Mouse (Mus musculus) intestine, embryonic 14.5 days (tissue): ENCODE measurements around the gene Spry2. TPM values are rescaled to one million over a fixed set of nuclear protein-coding genes. Genes with fewer than 3 reads are reported as not detected.

Source experiments
- ATAC-seq: fragments of 200-750 bp; cut with Nextera tagmentation; replicated peaks from 2 replicates; pipeline ENCODE4 v1.8.0; 2017; ENCODE audit warnings: low read depth, moderate number of reproducible peaks, moderate TSS enrichment, moderate library complexity; ENCODE audit not compliant: low FRiP score, low TSS enrichment
- DNase-seq: peaks from one replicate; pipeline ENCODE4 v3.0.0-alpha.2; 2018; ENCODE audit warnings: low spot score
- H3K27ac ChIP-seq: fragments of 300-500 bp; sonication (generic); 2 replicates; pipeline ENCODE4 v1.5.1; 2014; ENCODE audit warnings: low read depth, mild to moderate bottlenecking, control low read depth
- H3K27me3 ChIP-seq: fragments of 300-500 bp; sonication (generic); replicated peaks from 2 replicates; pipeline ENCODE4 v1.6.1; 2014; ENCODE audit warnings: low read length, control low read depth; ENCODE audit not compliant: control insufficient read depth, insufficient read depth
- H3K36me3 ChIP-seq: fragments of 300-500 bp; sonication (generic); 2 replicates; pipeline ENCODE4 v1.6.1; 2014; ENCODE audit warnings: low read length, control low read depth; ENCODE audit not compliant: control insufficient read depth, insufficient read depth
- H3K4me1 ChIP-seq: fragments of 300-500 bp; sonication (generic); replicated peaks from 2 replicates; pipeline ENCODE4 v1.6.1; 2014; ENCODE audit warnings: low read length, control low read depth, mixed read lengths; ENCODE audit not compliant: control insufficient read depth, insufficient read depth
- H3K4me2 ChIP-seq: fragments of 300-500 bp; sonication (generic); 2 replicates; pipeline ENCODE4 v1.6.1; 2014; ENCODE audit warnings: low read length
- H3K4me3 ChIP-seq: fragments of 300-500 bp; sonication (generic); 2 replicates; pipeline ENCODE4 v1.5.1; 2014; ENCODE audit warnings: low read depth, low read length, control low read depth, mixed read lengths
- H3K9ac ChIP-seq: fragments of 300-500 bp; sonication (generic); 2 replicates; pipeline ENCODE4 v1.6.1; 2014; ENCODE audit warnings: mild to moderate bottlenecking, low read length
- H3K9me3 ChIP-seq: fragments of 300-500 bp; sonication (generic); 2 replicates; pipeline ENCODE4 v1.6.1; 2016; ENCODE audit warnings: low read length, control low read depth; ENCODE audit not compliant: control insufficient read depth
- WGBS: fragments of 180-500 bp; shearing (Covaris S2); extraction: QIAGEN DNeasy Blood & Tissue Kit; methylation state at CpG from one replicate; pipeline ENCODE4 v1.1.7; 2014; 5-methylcytosine and 5-hydroxymethylcytosine counted together
- polyA plus RNA-seq: library from polyadenylated mRNA; unstranded; fragments of >200 nt; fragmentation: Nextera tagmentation; extraction: Ambion mirVana; gene quantifications from 2 replicates; pipeline ENCODE4 v1.2.1, GENCODE M21; 2014

The Spry2 gene
- polyA plus RNA-seq, 1 experiment from 2014 or later: 50.0 TPM

- 25% methylated on average over 23 of the region's 23 CpGs for WGBS
- Histone ChIP-seq H3K36me3 (no peaks in the 10 kb centered on the region), H3K27ac (no peak overlapping the region), H3K4me3 (no peak overlapping the region), H3K4me2 (peak overlapping the region; percentile 23), H3K4me1 (peaks cover 14% of the 10 kb centered on the region), H3K9ac (no peak overlapping the region), H3K27me3 (no peaks in the 10 kb centered on the region), H3K9me3 (no peaks in the 10 kb centered on the region)
- ATAC-seq: no peak
- peak; percentile 66 for DNase-seq
These were observed 24.0 kb upstream of the Spry2 start for GRCm38 (mm10) chr14:105920395-105921216.

GRCm38 (mm10) chr14:105907216-105907615 lies 10.6 kb upstream of the Spry2 start:
- WGBS: 67% methylated on average over 6 of the region's 6 CpGs
- Histone ChIP-seq H3K27me3 (no peaks in the 10 kb centered on the region), H3K9ac (no peak overlapping the region), H3K27ac (no peak overlapping the region), H3K9me3 (no peaks in the 10 kb centered on the region), H3K4me2 (no peak overlapping the region), H3K4me1 (no peaks in the 10 kb centered on the region), H3K36me3 (no peaks in the 10 kb centered on the region), H3K4me3 (no peak overlapping the region)
- DNase-seq (no peak), ATAC-seq (no peak)

- DNase-seq (no peak), ATAC-seq (no peak)
- Histone ChIP-seq H3K36me3 (no peaks in the 10 kb centered on the region), H3K4me3 (no peak overlapping the region), H3K27ac (no peak overlapping the region), H3K4me1 (no peaks in the 10 kb centered on the region), H3K9ac (no peak overlapping the region), H3K4me2 (no peak overlapping the region), H3K9me3 (no peaks in the 10 kb centered on the region), H3K27me3 (no peaks in the 10 kb centered on the region)
- WGBS: 88% methylated on average over 5 of the region's 5 CpGs
These were observed 9.3 kb upstream of the Spry2 start for GRCm38 (mm10) chr14:105905935-105906334.

GRCm38 (mm10) chr14:105905509-105905908 lies 8.9 kb upstream of the Spry2 start:
- no peak for DNase-seq
- Histone ChIP-seq H3K9me3 (no peaks in the 10 kb centered on the region), H3K9ac (no peak overlapping the region), H3K27ac (no peak overlapping the region), H3K27me3 (no peaks in the 10 kb centered on the region), H3K4me3 (no peak overlapping the region), H3K4me1 (no peaks in the 10 kb centered on the region), H3K4me2 (no peak overlapping the region), H3K36me3 (no peaks in the 10 kb centered on the region)
- ATAC-seq: no peak
- WGBS: 93% methylated on average over 4 of the region's 4 CpGs

GRCm38 (mm10) chr14:105902807-105903206 lies 6.2 kb upstream of the Spry2 start:
- no peaks in the 10 kb centered on the region for H3K36me3 ChIP-seq
- H3K4me2 ChIP-seq: no peak overlapping the region
- H3K9ac ChIP-seq: no peak overlapping the region
- DNase-seq (no peak), ATAC-seq (no peak)
- WGBS: 86% methylated on average over 7 of the region's 7 CpGs
- H3K27me3 ChIP-seq: no peaks in the 10 kb centered on the region
- no peak overlapping the region for H3K4me3 ChIP-seq
- H3K4me1 ChIP-seq: no peaks in the 10 kb centered on the region
- H3K27ac ChIP-seq: no peak overlapping the region
- H3K9me3 ChIP-seq: no peaks in the 10 kb centered on the region

GRCm38 (mm10) chr14:105900841-105901240 lies 4.2 kb upstream of the Spry2 start:
- Histone ChIP-seq H3K27me3 (no peaks in the 10 kb centered on the region), H3K27ac (no peak overlapping the region), H3K4me1 (no peaks in the 10 kb centered on the region), H3K4me2 (no peak overlapping the region), H3K9me3 (no peaks in the 10 kb centered on the region), H3K36me3 (no peaks in the 10 kb centered on the region), H3K9ac (no peak overlapping the region), H3K4me3 (no peak overlapping the region)
- no peak for DNase-seq
- WGBS: 80% methylated on average over 3 of the region's 3 CpGs
- no peak for ATAC-seq

- ATAC-seq: no peak
- H3K27ac ChIP-seq: peak overlapping the region; percentile 99; the same call in 1 of the 2 replicates
These were observed 2.5 kb upstream of the Spry2 start for GRCm38 (mm10) chr14:105899116-105899515.

GRCm38 (mm10) chr14:105898266-105899111 lies 1.9 kb upstream of the Spry2 start:
- Histone ChIP-seq H3K27ac (peak overlapping the region; percentile 99), H3K4me2 (peak overlapping the region; percentile 98), H3K27me3 (no peaks in the 10 kb centered on the region), H3K36me3 (no peaks in the 10 kb centered on the region), H3K4me3 (peak overlapping the region; percentile 97), H3K9me3 (no peaks in the 10 kb centered on the region), H3K4me1 (0 out of 2 replicates have a peak, but pooled peaks cover 4% of the 10 kb centered on the region), H3K9ac (peak overlapping the region; percentile 79)
- DNase-seq (peak; percentile 95), ATAC-seq (peak; percentile 25)
- WGBS: under 1% methylated on average over 58 of the region's 58 CpGs

More at GRCm38 (mm10) chr14:105899116-105899515, 2.5 kb upstream of the Spry2 start:
- peak overlapping the region; percentile 98 for H3K4me2 ChIP-seq
- H3K36me3 ChIP-seq: no peaks in the 10 kb centered on the region
- H3K4me1 ChIP-seq: no peaks in the 10 kb centered on the region
- peak overlapping the region; percentile 79; the same call in 1 of the 2 replicates for H3K9ac ChIP-seq
- 6% methylated on average over 11 of the region's 11 CpGs for WGBS
- H3K27me3 ChIP-seq: no peaks in the 10 kb centered on the region
- no peak for DNase-seq
- peak overlapping the region; percentile 97 for H3K4me3 ChIP-seq
- H3K9me3 ChIP-seq: no peaks in the 10 kb centered on the region
